Mouse (Mus musculus) limb, embryonic 11.5 days (tissue): ENCODE measurements around the gene Tubb4a. TPM values are rescaled to one million over a fixed set of nuclear protein-coding genes. Genes with fewer than 3 reads are reported as not detected.
"Not testable (repeated sequence)": the region's sequence is repeated elsewhere in the genome, so short reads cannot be mapped to it uniquely, and the experiment has no call there.

Experiments
- ATAC-seq: fragments of 200-750 bp; cut with Nextera tagmentation; 2 replicates; pipeline ENCODE4 v1.8.0; 2017; ENCODE audit warnings: low read depth; ENCODE audit not compliant: insufficient number of reproducible peaks, low FRiP score, low TSS enrichment
- DNase-seq: peaks from one replicate; pipeline ENCODE4 v3.0.0-alpha.2; 2015; ENCODE audit warnings: low spot score
- H3K27ac ChIP-seq: fragments of 300-500 bp; sonication (generic); replicated peaks from 2 replicates; pipeline ENCODE4 v1.5.1; 2014; ENCODE audit warnings: low read depth, mild to moderate bottlenecking, low read length
- H3K27me3 ChIP-seq: fragments of 300-500 bp; sonication (generic); 2 replicates; pipeline ENCODE4 v1.6.1; 2014; ENCODE audit warnings: mild to moderate bottlenecking, low read length, mixed read lengths; ENCODE audit not compliant: control insufficient read depth, insufficient read depth
- H3K36me3 ChIP-seq: fragments of 300-500 bp; sonication (generic); 2 replicates; pipeline ENCODE4 v1.6.1; 2014; ENCODE audit warnings: mild to moderate bottlenecking, low read length, moderate library complexity, mixed read lengths; ENCODE audit not compliant: control insufficient read depth, insufficient read depth
- H3K4me1 ChIP-seq: fragments of 300-500 bp; sonication (generic); 2 replicates; pipeline ENCODE4 v1.6.1; 2014; ENCODE audit warnings: low read length, mixed read lengths; ENCODE audit not compliant: control insufficient read depth, insufficient read depth
- H3K4me2 ChIP-seq: fragments of 300-500 bp; sonication (generic); 2 replicates; pipeline ENCODE4 v1.6.1; 2014; ENCODE audit warnings: low read depth, mild to moderate bottlenecking, moderate library complexity; ENCODE audit not compliant: severe bottlenecking
- H3K4me3 ChIP-seq: fragments of 300-500 bp; sonication (generic); 2 replicates; pipeline ENCODE4 v1.5.1; 2014; ENCODE audit warnings: low read depth, low read length
- H3K9ac ChIP-seq: fragments of 300-500 bp; sonication (generic); 2 replicates; pipeline ENCODE4 v1.6.1; 2014; ENCODE audit warnings: mild to moderate bottlenecking, low read length
- H3K9me3 ChIP-seq: fragments of 300-500 bp; sonication (generic); 2 replicates; pipeline ENCODE4 v1.6.1; 2016; ENCODE audit warnings: low read length; ENCODE audit not compliant: control insufficient read depth
- WGBS: fragments of 180-500 bp; shearing (Covaris S2); extraction: QIAGEN DNeasy Blood & Tissue Kit; methylation state at CpG from one replicate; pipeline ENCODE4 v1.1.7; 2014; 5-methylcytosine and 5-hydroxymethylcytosine counted together
- polyA plus RNA-seq: library from polyadenylated mRNA; unstranded; fragments of >200 nt; fragmentation: Nextera tagmentation; extraction: Ambion mirVana; gene quantifications from 2 replicates; pipeline ENCODE4 v1.2.1, GENCODE M21; 2014

Gene Tubb4a
- polyA plus RNA-seq, 1 experiment from 2014 or later = 11.1 TPM

DNA sequence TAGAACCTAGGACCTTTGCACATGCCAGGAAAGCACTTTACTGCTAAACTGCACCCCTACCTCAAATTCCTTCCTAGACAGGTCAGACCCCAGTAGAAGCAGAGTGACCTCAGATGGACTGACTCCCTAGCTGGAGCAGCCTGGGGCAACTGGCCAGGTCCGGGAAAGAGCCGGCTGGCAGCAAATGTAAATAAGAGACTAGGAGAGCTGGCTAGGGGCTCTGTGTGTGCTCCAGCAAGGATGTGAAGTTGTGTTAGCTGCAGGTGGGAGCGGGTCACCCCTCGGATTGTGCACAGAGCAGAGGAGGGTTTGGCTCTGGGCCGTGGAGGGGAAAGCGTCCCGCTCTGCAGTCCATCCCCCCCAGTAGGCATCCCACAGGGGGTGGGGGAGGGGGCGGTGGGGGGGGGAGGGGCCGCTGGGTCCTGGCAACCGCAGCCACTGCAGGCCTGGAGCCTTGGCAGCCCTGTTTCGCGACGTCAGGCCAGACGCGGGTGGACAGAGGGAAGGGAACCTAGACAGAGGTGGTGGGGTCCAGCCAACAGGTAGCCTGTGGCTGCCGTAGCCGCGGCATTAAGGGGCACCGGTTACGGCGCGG, 28.6 kb downstream of the Tubb4a start, which contains the start of gene Crb3:
Gene Crb3 (plus strand): TSS at position 215 of the 595 bp plus-strand sequence.
- H3K9me3 ChIP-seq = no peaks in the 10 kb centered on the region
- H3K4me3 ChIP-seq = peak within 1 kb of the TSS; percentile 72
- ATAC-seq (0 out of 2 replicates have a peak, but pooled peaks have one; percentile 2), DNase-seq (peak; percentile 57)
- peak within 1 kb of the TSS; percentile 41 for H3K9ac ChIP-seq
- 0% methylated on average over 15 of the region's 22 CpGs for WGBS
- peak within 1 kb of the TSS; percentile 72 for H3K4me2 ChIP-seq
- no peaks in the 10 kb centered on the region for H3K36me3 ChIP-seq
- peaks cover 34% of the 10 kb centered on the region for H3K27me3 ChIP-seq
- H3K4me1 ChIP-seq = no peaks in the 10 kb centered on the region
- H3K27ac ChIP-seq = no peak within 1 kb of the TSS

- Histone ChIP-seq H3K27me3 (peaks cover 10% of the 10 kb centered on the region), H3K4me3 (no peak overlapping the region), H3K27ac (no peak overlapping the region), H3K4me1 (no peaks in the 10 kb centered on the region), H3K36me3 (no peaks in the 10 kb centered on the region), H3K9me3 (no peaks in the 10 kb centered on the region), H3K9ac (no peak overlapping the region), H3K4me2 (no peak overlapping the region)
- no peak for DNase-seq
- 85% methylated on average over 3 of the region's 3 CpGs for WGBS
- ATAC-seq = no peak
Measured at GRCm38 (mm10) chr17:57056246-57056645, 31.3 kb downstream of the Tubb4a start.

GRCm38 (mm10) chr17:57051679-57052078, 35.9 kb downstream of the Tubb4a start:
- H3K4me1 ChIP-seq, H3K4me3 ChIP-seq, H3K9ac ChIP-seq, H3K9me3 ChIP-seq, ATAC-seq, H3K4me2 ChIP-seq, H3K27me3 ChIP-seq, H3K36me3 ChIP-seq, H3K27ac ChIP-seq, DNase-seq: not testable (repeated sequence)
- WGBS = 91% methylated on average over 4 of the region's 4 CpGs

DNA sequence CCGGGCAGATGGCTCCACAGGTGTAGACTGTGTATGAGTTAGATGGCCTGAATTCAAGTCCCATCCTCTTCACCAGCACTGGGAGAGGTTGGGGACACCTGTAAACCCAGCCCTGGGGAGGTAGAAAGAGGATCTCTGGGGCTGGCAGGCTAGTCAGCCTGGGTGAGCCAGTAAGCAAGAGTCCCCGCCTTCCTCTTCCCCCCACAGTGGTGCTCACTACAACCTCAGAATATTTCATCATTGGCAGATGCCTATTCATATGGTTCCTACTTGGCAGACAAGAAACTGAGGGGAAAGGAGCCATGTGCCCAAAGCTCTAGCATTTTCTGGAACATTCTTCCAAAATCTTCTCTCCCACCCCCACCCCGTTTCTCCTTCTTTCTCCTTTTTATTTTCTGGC, 38.8 kb downstream of the Tubb4a start:
- Histone ChIP-seq H3K27ac (no peak overlapping the region), H3K4me2 (no peak overlapping the region), H3K9me3 (no peaks in the 10 kb centered on the region), H3K4me3 (no peak overlapping the region), H3K4me1 (no peaks in the 10 kb centered on the region), H3K27me3 (no peaks in the 10 kb centered on the region), H3K36me3 (no peaks in the 10 kb centered on the region), H3K9ac (no peak overlapping the region)
- 94% methylated on average over 3 of the region's 3 CpGs for WGBS
- DNase-seq (no peak), ATAC-seq (no peak)

DNA sequence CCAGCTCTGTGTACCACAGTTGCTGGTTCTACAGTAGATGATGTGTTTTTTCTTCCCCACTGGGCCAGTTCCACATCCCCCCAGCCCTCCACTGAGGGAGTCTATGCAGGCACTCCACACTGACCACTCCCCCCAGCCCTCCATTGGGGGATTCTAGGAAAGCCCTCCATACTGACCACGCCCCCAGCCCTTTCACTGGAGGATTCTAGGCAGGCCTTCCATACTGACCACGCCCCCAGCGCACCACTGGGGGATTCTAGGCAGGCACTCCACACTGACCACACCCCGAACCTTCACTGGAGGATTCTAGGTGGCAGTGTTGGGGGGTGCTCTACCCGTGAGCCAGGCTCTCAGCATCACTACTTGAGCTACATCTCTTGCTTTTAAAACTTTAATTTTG, 40.2 kb downstream of the Tubb4a start:
- ATAC-seq = peak; percentile 53; the same call in 1 of the 2 replicates
- no peak overlapping the region for H3K27ac ChIP-seq
- WGBS = 31% methylated on average over 5 of the region's 5 CpGs

GRCm38 (mm10) chr17:57041554-57041953, 46.0 kb downstream of the Tubb4a start, which contains the start of gene Slc25a41:
Gene Slc25a41, minus strand, starts transcription at chr17:57041654.
- no peaks in the 10 kb centered on the region for H3K4me1 ChIP-seq
- ATAC-seq = no peak
- peaks cover 8% of the 10 kb centered on the region; the same call in 1 of the 2 replicates for H3K27me3 ChIP-seq
- H3K36me3 ChIP-seq = no peaks in the 10 kb centered on the region
- no peak within 1 kb of the TSS for H3K4me2 ChIP-seq
- no peak within 1 kb of the TSS for H3K27ac ChIP-seq
- no peaks in the 10 kb centered on the region for H3K9me3 ChIP-seq
- no peak within 1 kb of the TSS for H3K4me3 ChIP-seq
- H3K9ac ChIP-seq = no peak within 1 kb of the TSS
- WGBS = 76% methylated on average over 8 of the region's 8 CpGs
- DNase-seq = no peak

More for the DNA sequence above, 40.2 kb downstream of the Tubb4a start:
- no peak overlapping the region for H3K4me3 ChIP-seq
- H3K27me3 ChIP-seq = no peaks in the 10 kb centered on the region
- no peak for DNase-seq
- no peaks in the 10 kb centered on the region for H3K36me3 ChIP-seq
- H3K9ac ChIP-seq = no peak overlapping the region
- H3K4me2 ChIP-seq = no peak overlapping the region
- H3K9me3 ChIP-seq = no peaks in the 10 kb centered on the region
- H3K4me1 ChIP-seq = no peaks in the 10 kb centered on the region

GRCm38 (mm10) chr17:57038978-57039377, 48.6 kb downstream of the Tubb4a start:
- DNase-seq (no peak), ATAC-seq (no peak)
- peaks cover 8% of the 10 kb centered on the region; the same call in 1 of the 2 replicates for H3K27me3 ChIP-seq
- H3K9ac ChIP-seq = no peak overlapping the region
- H3K9me3 ChIP-seq = no peaks in the 10 kb centered on the region
- no peak overlapping the region for H3K4me3 ChIP-seq
- no peak overlapping the region for H3K27ac ChIP-seq
- 39% methylated on average over 8 of the region's 8 CpGs for WGBS
- no peaks in the 10 kb centered on the region for H3K4me1 ChIP-seq
- no peaks in the 10 kb centered on the region for H3K36me3 ChIP-seq
- H3K4me2 ChIP-seq = no peak overlapping the region

DNA sequence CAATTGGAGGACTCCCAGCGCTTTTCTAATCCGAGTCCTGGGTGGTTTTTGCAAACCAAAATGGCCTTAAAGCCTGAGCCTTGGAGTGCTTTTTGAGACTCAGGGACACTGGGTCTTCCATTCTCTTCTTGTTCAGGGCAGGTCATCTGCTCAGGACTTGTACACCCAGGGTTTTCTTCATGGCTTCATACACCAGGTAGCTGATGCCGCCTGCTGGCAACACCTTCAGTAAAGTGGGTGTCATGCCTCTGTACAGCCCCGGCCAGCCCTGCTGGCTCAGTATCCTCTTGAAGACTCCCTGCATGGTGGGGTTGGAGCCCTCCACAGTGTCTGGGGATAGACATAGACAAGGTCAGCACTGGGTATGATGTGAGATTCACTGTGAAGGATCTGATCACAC, 54.7 kb downstream of the Tubb4a start:
- no peak for ATAC-seq
- peaks cover 7% of the 10 kb centered on the region; the same call in 1 of the 2 replicates for H3K36me3 ChIP-seq
- H3K9ac ChIP-seq = no peak overlapping the region
- H3K27me3 ChIP-seq = no peaks in the 10 kb centered on the region
- H3K4me3 ChIP-seq = no peak overlapping the region
- WGBS = 85% methylated on average over 4 of the region's 4 CpGs
- H3K9me3 ChIP-seq = no peaks in the 10 kb centered on the region
- no peak overlapping the region for H3K27ac ChIP-seq
- H3K4me1 ChIP-seq = peaks cover 8% of the 10 kb centered on the region
- H3K4me2 ChIP-seq = no peak overlapping the region
- no peak for DNase-seq
